Mouse (Mus musculus): ENCODE measurements around the gene Hexdc.

The Hexdc gene

DNA sequence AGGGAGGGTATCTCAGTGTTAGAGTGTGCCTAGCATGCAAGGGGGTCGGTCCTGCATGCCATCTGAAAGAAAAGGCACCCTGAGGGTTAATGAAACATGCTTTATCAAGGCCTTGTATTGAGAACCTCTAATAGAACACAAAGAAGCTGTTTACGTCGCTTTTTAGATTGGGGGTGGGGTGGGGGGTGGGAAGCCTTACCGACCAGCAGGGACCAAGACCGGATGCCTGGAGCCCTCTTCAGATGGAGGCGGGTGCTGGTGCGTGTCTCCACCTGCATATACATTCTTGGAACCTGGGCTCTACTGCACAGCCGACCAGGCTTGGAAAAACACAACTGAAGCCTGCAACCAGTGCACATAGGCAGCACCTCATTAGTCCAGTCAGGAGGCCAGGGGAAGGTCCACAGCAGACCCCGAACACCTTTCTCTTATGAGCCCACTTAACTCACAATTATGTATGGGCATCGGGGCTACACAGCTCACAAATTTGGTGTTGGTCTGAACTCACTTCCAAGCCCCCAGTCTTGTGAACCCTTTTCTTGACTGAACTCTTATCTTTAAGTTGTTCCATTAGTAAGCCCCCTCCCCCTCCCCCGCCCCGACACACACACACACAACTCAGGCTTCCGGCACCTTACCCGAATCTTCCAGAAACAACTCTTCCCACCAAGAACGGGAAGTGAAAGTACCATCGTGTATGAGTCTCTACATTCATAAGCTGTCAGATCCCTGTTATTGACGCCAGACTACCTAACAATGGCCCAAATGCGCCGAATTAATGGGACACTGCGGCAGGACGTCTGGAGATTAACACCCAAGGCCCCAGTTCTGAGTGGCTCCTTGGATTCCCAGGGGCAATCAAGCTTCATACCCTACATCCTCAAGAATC lies 24.1 kb downstream of the Hexdc start:
- no peak for DNase-seq (ENCODE audit: low spot score in 2 of 2)

DNA sequence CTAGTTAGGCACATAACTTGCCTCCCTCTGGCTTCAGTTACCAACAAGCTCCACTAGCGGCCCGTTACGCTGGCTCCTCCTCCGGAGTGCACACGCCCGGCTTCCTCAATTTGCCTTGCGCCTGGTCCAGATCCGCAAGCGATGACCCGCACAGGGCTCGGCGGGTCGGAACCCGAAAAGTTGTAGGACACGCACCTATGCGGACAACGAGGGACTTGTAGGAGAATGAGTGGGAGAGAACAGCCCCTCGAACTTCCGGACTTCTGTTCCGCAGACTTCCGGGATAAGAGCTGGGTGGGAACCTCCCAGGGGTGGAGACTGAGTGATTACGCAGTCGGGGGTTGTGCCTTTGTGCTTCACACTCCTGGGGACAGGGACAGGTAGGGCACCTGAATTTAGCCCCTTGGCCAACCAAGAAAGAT lies 24.8 kb downstream of the Hexdc start, which contains the start of gene Cybc1:
Gene Cybc1 (minus strand): TSS at position 305 of the 422 bp plus-strand sequence.
- peak in 1 of 2 experiments; percentile 35 for DNase-seq (ENCODE audit: low spot score in 2 of 2)

DNA sequence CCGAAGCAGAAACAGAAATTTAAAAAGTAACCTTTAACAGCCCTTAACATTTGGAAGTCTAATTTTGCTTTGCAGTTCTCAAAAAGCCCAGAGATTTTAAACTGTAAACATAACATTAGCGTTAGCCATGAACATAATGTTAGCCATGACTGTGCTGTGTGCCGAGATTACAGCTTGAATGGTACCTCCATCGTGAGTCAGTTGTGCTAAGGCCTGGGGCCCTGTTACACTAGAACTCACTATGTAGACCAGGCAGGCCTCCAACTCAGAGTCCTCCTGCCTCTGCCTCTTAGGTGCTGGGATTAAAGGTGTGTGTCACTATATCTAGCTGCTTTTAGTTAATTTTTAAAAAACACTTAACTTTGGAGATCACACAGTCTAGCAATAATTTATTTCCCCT lies 27.0 kb downstream of the Hexdc start:
- no peak for DNase-seq (ENCODE audit: low spot score in 2 of 2)

DNA sequence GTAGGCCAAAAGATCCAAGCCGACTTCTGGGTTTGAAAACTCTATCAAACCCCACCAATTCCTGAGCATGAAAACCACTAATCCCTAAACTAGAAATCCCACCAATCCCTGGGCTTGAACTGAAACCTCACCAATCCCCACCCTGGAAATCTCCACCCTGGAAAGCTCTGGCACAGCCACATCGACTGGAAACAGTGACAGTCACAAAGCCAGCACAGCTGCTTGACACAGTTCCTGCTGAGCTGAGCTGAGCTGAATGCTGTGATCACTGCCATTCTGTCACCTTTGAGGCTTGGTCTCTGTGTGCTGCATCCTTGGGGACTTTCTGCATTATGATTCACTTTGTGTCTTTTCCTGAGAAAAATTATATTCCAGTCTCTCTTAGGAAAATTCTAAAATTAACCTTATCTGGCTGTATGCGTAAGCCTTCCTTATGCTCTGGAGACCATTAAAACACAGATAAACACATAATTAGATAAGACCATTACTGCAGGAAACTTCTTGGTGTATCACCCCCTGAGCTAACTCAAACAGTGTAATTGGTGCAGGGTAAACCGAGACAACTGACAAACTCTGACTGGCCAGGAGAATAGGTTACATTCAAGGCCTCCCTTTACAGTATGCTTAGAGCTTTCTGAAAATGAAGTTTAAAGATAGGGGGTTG lies 27.5 kb downstream of the Hexdc start:
- no peak for DNase-seq (ENCODE audit: low spot score in 2 of 2)

DNA sequence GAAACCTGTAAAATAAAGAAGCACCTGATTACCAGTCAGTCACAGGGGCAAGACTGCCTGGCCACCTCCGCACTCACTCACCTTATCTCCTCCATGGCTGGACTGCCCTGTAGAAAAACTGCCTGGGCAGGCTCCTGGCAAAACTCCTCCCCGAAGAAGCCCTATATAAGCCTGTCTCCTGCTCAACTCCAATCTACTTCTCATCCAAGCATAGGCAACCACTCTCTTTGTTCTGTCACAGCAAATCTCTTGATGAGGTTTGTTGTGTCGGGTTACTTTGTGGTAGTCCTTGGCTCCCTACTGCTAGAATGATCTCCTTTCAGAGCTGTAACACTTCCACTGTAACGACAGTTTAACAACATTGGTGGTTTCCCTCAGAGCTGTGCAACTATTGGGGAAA lies 28.5 kb downstream of the Hexdc start:
- no peak for DNase-seq (ENCODE audit: low spot score in 2 of 2)

DNA sequence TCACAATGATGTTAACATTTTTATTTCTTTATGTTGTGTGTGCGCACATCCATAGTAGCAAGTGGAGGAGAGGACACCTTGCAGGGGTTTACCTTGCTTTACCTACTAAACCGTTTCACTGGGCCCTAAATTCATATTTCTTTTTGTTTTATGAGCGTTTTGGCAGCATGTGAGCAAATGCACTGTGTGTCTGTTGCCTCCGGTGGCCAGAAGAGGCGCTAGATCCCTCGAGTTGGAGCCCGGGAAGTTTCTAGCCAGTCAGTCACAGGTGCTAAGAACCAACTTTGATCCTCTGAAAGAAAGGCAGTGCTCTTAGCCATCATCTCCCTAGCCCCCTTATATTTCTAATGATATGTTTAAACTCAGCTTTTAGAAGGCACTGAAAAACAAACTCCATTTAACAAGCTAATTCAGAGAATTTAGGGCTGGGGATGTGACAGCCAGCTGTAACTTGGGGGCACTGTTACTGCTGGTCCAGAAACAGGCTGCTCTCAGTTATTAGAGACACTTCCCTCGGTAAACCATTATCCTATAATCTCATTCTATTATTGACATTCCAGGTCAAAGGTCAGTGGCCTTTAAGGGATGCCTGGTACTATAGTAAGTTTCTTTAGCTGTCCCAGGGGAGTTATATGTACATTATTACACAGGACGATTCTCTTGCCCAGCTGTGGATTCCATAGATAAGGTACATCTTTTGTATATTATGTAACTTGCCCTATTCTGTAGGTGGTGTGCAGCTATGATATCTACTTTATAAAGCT lies 31.4 kb downstream of the Hexdc start:
- DNase-seq (ENCODE audit: low spot score in 2 of 2), result peak in 1 of 2 experiments; percentile 32

DNA sequence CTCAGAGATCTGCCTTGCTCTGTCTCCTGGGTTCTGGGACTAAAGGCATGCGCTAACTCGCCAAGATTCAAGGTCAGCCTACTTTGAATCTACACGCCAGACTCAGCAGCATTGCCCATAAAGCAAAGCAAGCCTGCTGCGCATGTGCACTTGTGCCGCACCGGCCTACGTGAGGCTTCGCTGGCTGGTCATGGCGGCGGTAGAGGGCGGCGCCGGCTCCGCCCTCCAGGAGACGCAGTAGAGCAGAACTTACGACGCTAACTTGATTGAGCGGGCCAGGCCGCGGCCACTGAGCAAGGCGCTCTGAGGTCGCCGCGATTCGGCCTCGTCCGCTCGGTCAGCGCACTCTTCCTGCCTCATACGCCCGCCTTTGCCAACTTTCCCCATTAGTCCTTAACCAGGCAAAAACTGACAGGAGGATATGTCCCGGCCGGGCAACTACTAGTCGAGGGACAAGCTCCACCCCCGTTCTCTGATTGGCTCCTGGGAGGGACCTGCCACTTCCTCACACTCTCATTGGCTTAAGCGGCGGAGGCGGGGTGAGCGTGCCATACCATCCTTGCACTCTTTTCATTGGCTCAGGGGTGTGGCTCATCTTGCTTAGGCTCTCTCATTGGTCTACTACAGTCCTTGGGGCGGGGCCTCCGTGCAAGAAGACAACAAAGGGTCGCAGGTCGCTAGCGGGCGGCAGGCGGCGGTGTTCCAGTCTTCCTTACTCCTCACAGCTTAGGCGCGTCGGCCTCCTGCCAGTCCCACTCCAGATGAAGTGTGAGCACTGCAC lies 32.5 kb downstream of the Hexdc start, which contains the start of gene Narf:
Gene Narf (plus strand): TSS at position 690 of the 781 bp plus-strand sequence.
- peak; percentile 87 to 96 for DNase-seq (ENCODE audit: low spot score in 2 of 2)

DNA sequence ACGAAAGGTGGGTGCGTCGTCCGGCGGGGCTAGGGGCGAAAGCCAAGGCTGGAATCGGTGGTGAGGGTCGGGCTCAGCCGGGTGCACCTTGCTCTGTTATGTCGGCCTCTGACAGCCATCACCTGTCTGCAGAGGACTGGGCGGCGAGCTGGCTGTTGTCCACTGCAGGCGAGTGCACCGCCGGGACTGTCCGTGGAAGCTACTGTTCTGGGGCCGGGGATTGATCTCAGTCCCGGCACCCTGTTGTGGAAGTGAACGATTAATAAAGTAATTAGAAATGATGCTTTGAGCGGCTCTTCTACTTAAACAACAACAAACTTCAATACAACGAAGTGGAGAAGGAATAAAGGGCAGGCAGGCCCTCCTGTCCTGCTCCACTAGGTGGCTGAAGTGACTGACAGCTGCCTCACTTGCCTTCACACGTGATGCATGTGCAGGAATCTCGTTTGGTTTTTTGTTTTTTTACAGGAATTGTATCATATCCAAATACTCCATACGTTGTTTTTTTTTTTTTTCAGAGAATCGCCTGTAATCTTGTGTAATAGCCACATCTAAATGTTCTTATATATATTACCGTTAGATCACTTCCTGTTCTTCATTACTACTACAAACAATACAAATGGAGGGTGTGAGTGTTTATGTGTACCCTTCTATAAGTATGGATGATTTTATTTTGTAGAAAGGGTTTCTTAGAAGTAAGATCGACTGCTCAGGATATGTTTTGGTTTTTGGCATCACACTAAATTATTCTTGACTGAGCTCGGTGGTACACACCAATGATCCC lies 33.3 kb downstream of the Hexdc start:
- DNase-seq (ENCODE audit: low spot score in 2 of 2), result no peak

DNA sequence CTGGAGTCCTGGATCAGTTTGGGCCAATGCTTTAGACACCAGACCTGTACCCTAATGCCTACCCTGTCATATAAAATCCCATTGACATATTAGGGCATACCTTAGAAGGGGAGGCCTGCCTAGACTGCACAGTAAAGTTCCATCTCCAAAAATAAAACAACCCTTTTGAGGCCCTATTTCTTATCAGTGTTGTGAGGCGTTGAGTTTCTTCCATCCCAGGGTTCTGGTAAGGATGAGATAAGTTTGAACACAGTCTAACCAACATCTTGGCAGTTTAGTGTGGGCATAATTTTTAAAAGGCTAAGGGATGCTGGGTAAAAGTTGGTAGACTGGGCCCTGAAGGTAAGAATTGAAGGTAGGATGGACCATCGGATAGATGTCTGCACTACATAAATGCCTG lies 35.4 kb downstream of the Hexdc start:
- DNase-seq (ENCODE audit: low spot score in 2 of 2), result no peak

DNA sequence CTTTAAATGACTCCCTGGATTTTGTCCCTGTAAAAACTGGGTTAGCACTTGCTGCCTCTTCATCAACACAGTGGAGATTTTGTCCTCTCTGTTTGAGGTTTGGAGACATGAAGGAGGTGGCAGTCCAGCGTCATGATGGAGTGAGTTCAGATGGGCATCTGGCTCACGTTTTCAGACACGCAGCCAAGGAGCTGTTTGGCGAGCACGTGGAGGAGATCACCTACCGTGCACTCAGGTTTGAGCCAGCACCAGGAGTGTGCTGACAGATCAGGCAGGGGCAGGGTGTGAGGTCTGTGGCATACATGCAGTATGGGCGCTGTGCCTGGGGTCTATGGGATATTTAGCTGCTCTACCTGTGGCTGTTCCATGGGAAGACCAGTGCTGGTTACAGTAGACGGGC lies 46.0 kb downstream of the Hexdc start:
- DNase-seq (ENCODE audit: low spot score in 2 of 2), result no peak

DNA sequence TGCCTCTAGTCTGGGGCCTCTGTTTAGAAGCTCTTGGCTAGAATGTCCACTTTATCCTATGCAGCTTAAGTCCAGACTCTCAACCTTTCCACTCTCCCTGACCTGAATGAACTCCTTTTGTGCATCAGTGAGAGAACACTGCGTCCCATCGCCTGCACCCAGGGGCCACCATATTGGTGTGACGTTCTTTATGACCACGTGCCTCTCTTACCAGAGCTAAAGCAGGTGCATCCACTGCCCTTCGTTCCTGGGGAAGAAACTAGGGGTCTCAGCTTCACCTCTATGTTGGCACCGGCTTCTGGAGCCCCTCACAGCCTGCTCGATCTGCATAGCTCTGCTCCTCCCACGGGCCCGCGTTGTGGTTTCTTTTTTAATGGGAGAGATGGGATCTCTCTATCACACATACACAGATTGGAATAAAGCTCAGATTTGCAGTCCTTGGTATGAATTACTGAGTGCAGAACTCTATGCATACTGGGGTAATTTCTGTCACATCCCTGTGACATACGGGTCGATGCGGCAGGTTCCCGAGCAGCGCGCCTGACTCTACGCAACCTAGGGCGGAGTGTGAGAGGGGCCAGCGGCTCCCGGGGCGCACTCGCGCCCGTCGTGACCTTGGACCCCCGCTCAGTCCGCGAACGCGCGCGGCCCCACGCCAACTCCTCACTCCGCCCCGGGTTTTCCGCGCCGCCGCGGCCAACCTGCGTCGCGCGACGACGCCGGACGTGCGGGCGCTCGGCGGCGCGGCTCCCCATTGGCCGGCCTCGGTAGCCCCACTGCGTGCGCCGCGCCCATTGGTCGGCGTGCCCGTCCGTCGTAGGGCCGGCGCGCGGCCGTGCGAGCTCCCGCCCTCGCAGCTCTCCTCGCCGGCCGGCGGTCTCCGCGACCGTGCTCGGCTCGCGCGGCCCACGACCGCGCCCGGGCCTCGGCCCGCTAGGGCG lies 55.2 kb downstream of the Hexdc start, which contains the start of gene Foxk2:
Gene Foxk2 (plus strand): TSS at position 831 of the 941 bp plus-strand sequence.
- peak; percentile 88 to 96 for DNase-seq (ENCODE audit: low spot score in 2 of 2)

DNA sequence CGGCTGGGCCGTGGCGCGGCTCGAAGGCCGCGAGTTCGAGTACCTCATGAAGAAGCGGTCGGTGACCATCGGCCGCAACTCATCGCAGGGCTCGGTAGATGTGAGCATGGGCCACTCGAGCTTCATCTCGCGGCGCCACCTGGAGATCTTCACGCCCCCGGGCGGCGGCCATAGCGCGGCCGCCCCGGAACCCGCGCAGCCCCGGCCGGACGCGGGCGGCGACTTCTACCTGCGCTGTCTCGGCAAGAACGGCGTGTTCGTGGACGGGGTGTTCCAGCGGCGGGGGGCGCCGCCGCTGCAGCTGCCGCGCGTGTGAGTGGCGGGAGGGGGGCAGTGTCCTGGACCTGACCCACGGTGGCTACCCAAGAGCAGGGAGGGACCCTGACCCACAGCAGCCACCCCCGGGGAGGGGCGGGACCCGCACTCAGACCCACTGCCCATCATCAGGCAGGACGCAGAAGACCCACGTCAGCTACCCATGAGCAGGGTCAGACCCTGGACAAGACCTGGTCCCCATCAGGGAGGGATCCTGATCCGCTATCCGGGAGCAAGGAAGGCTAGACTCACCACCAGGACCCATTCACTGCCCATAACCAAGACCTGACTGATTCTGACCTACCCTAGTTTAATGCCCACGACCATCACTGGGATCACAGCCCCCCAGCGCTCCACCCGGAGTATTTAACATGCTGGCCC lies 56.1 kb downstream of the Hexdc start:
- DNase-seq (ENCODE audit: low spot score in 2 of 2), result peak in 1 of 2 experiments; percentile 38

DNA sequence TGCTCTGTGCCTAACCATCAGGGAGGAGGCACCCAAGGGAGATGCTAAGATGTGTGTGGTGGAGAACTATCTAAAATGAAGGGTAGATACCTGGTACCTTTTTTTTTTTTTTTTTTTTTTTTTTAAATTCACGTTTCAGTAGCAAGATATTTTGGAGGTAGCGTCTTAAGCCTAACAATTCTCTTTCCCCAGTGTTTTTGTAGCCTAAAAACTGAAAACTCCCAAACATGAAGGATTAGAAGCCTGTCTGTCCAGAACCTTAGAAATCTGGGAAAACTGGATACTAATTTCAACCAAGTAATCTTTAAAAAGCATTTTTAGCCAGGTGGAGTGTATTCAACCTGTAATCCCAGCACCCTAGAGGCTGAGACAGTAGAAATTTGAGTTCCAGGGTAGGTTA lies 56.8 kb downstream of the Hexdc start:
- no peak for DNase-seq (ENCODE audit: low spot score in 2 of 2)

All from cerebellum, postnatal 4 days (tissue).